Mouse (Mus musculus) forebrain, embryonic 11.5 days (tissue): ENCODE measurements around the gene Pigr. TPM values are rescaled to one million over a fixed set of nuclear protein-coding genes. Genes with fewer than 3 reads are reported as not detected.
A peak's percentile ranks its signal among the peaks of the same experiment; 100 is the strongest.

ENCODE experiments used
- ATAC-seq: fragments of 200-750 bp; cut with Nextera tagmentation; replicated peaks from 2 replicates; pipeline ENCODE4 v1.8.0; 2017; ENCODE audit warnings: moderate TSS enrichment; ENCODE audit not compliant: low FRiP score
- DNase-seq: peaks from one replicate; pipeline ENCODE4 v3.0.0-alpha.2; 2017; ENCODE audit warnings: low spot score
- H3K27ac ChIP-seq: fragments of 300-500 bp; sonication (generic); 2 replicates; pipeline ENCODE4 v1.5.1; 2014; ENCODE audit warnings: low read depth, low read length
- H3K27me3 ChIP-seq: fragments of 300-500 bp; sonication (generic); 2 replicates; pipeline ENCODE4 v1.6.1; 2014; ENCODE audit warnings: mild to moderate bottlenecking, low read length, mixed read lengths; ENCODE audit not compliant: control insufficient read depth, insufficient read depth
- H3K36me3 ChIP-seq: fragments of 300-500 bp; sonication (generic); 2 replicates; pipeline ENCODE4 v1.6.1; 2014; ENCODE audit warnings: mild to moderate bottlenecking, low read length, moderate library complexity, mixed read lengths; ENCODE audit not compliant: control insufficient read depth, insufficient read depth
- H3K4me1 ChIP-seq: fragments of 300-500 bp; sonication (generic); replicated peaks from 2 replicates; pipeline ENCODE4 v1.6.1; 2014; ENCODE audit warnings: low read length, mixed read lengths; ENCODE audit not compliant: control insufficient read depth, insufficient read depth
- H3K4me2 ChIP-seq: fragments of 300-500 bp; sonication (generic); 2 replicates; pipeline ENCODE4 v1.6.1; 2014; ENCODE audit warnings: low read depth, mild to moderate bottlenecking, low read length, moderate library complexity, mixed read lengths; ENCODE audit not compliant: severe bottlenecking
- H3K4me3 ChIP-seq: fragments of 300-500 bp; sonication (generic); 2 replicates; pipeline ENCODE4 v1.5.1; 2014; ENCODE audit warnings: low read depth, low read length
- H3K9ac ChIP-seq: fragments of 300-500 bp; sonication (generic); 2 replicates; pipeline ENCODE4 v1.6.1; 2014; ENCODE audit warnings: low read length
- H3K9me3 ChIP-seq: fragments of 300-500 bp; sonication (generic); 2 replicates; pipeline ENCODE4 v1.6.1; 2016; ENCODE audit warnings: low read length, mixed read lengths; ENCODE audit not compliant: control insufficient read depth
- WGBS: fragments of 180-500 bp; shearing (Covaris S2); extraction: QIAGEN DNeasy Blood & Tissue Kit; methylation state at CpG from one replicate; pipeline ENCODE4 v1.1.7; 2014; 5-methylcytosine and 5-hydroxymethylcytosine counted together
- polyA plus RNA-seq: library from polyadenylated mRNA; unstranded; fragments of >200 nt; fragmentation: Nextera tagmentation; extraction: Ambion mirVana; gene quantifications from 2 replicates; pipeline ENCODE4 v1.2.1, GENCODE M21; 2014

Pigr gene
- polyA plus RNA-seq, 1 experiment from 2014 or later, result not detected

- WGBS, result 87% methylated on average over 7 of the region's 7 CpGs
Observed at GRCm38 (mm10) chr1:130820316-130821148, 6.0 kb upstream of the Pigr start.

GRCm38 (mm10) chr1:130821149-130821471 is 5.4 kb upstream of the Pigr start:
- no peaks in the 10 kb centered on the region for H3K27me3 ChIP-seq
- no peaks in the 10 kb centered on the region for H3K9me3 ChIP-seq
- WGBS, result 97% methylated on average over 2 of the region's 2 CpGs
- H3K4me2 ChIP-seq, result no peak overlapping the region
- H3K36me3 ChIP-seq, result no peaks in the 10 kb centered on the region
- no peak overlapping the region for H3K27ac ChIP-seq
- ATAC-seq (no peak), DNase-seq (no peak)
- H3K4me1 ChIP-seq, result no peaks in the 10 kb centered on the region
- no peak overlapping the region for H3K9ac ChIP-seq
- no peak overlapping the region for H3K4me3 ChIP-seq

More at GRCm38 (mm10) chr1:130820316-130821148, 6.0 kb upstream of the Pigr start:
- Histone ChIP-seq H3K9me3 (no peaks in the 10 kb centered on the region), H3K4me1 (no peaks in the 10 kb centered on the region), H3K27ac (no peak overlapping the region), H3K4me2 (no peak overlapping the region), H3K36me3 (no peaks in the 10 kb centered on the region), H3K4me3 (no peak overlapping the region), H3K9ac (no peak overlapping the region), H3K27me3 (no peaks in the 10 kb centered on the region)
- DNase-seq (peak; percentile 8), ATAC-seq (no peak)

- H3K27me3 ChIP-seq, result no peaks in the 10 kb centered on the region
- no peak for DNase-seq
- no peak overlapping the region for H3K27ac ChIP-seq
- H3K9ac ChIP-seq, result no peak overlapping the region
- no peak overlapping the region for H3K4me2 ChIP-seq
- H3K4me1 ChIP-seq, result no peaks in the 10 kb centered on the region
- no peak for ATAC-seq
- H3K9me3 ChIP-seq, result no peaks in the 10 kb centered on the region
- H3K36me3 ChIP-seq, result no peaks in the 10 kb centered on the region
- WGBS, result 86% methylated on average over 9 of the region's 9 CpGs
- no peak overlapping the region for H3K4me3 ChIP-seq
Observed at GRCm38 (mm10) chr1:130821911-130822625, 4.4 kb upstream of the Pigr start.

GRCm38 (mm10) chr1:130828656-130829055 is 2.2 kb downstream of the Pigr start:
- WGBS, result 86% methylated on average over 4 of the region's 4 CpGs
- no peak for DNase-seq
- no peak overlapping the region for H3K4me3 ChIP-seq
- H3K9ac ChIP-seq, result no peak overlapping the region
- no peak for ATAC-seq
- H3K36me3 ChIP-seq, result no peaks in the 10 kb centered on the region
- no peaks in the 10 kb centered on the region for H3K9me3 ChIP-seq
- no peak overlapping the region for H3K27ac ChIP-seq
- no peaks in the 10 kb centered on the region for H3K4me1 ChIP-seq
- H3K27me3 ChIP-seq, result no peaks in the 10 kb centered on the region
- H3K4me2 ChIP-seq, result no peak overlapping the region

- Histone ChIP-seq H3K4me3 (no peak overlapping the region), H3K27me3 (no peaks in the 10 kb centered on the region), H3K36me3 (no peaks in the 10 kb centered on the region), H3K27ac (no peak overlapping the region), H3K4me1 (no peaks in the 10 kb centered on the region), H3K9me3 (no peaks in the 10 kb centered on the region), H3K9ac (no peak overlapping the region), H3K4me2 (no peak overlapping the region)
- no peak for DNase-seq
- ATAC-seq, result no peak
- WGBS, result 83% methylated on average over 8 of the region's 8 CpGs
Observed at GRCm38 (mm10) chr1:130829906-130830830, 3.7 kb downstream of the Pigr start.

- H3K27ac ChIP-seq, result no peak overlapping the region
- H3K4me1 ChIP-seq, result no peaks in the 10 kb centered on the region
- DNase-seq (no peak), ATAC-seq (no peak)
- H3K36me3 ChIP-seq, result no peaks in the 10 kb centered on the region
- WGBS, result 86% methylated on average over 5 of the region's 5 CpGs
- no peak overlapping the region for H3K4me2 ChIP-seq
- H3K9ac ChIP-seq, result no peak overlapping the region
- no peaks in the 10 kb centered on the region for H3K27me3 ChIP-seq
- no peaks in the 10 kb centered on the region for H3K9me3 ChIP-seq
- H3K4me3 ChIP-seq, result no peak overlapping the region
Observed at GRCm38 (mm10) chr1:130832230-130833149, 6.0 kb downstream of the Pigr start.

- H3K27ac ChIP-seq, result no peak overlapping the region
- H3K4me1 ChIP-seq, result no peaks in the 10 kb centered on the region
- H3K4me2 ChIP-seq, result no peak overlapping the region
- 91% methylated on average over 6 of the region's 6 CpGs for WGBS
- H3K9me3 ChIP-seq, result no peaks in the 10 kb centered on the region
- ATAC-seq, result no peak
- H3K36me3 ChIP-seq, result no peaks in the 10 kb centered on the region
- DNase-seq, result no peak
- no peak overlapping the region for H3K4me3 ChIP-seq
- no peaks in the 10 kb centered on the region for H3K27me3 ChIP-seq
- H3K9ac ChIP-seq, result no peak overlapping the region
Observed at GRCm38 (mm10) chr1:130835161-130835936, 8.9 kb downstream of the Pigr start.
